Mouse (Mus musculus): ENCODE data around the gene Myo3b.

Gene Myo3b

GRCm38 (mm10) chr2:70292776-70293175 lies 253.8 kb downstream of the Myo3b start:
- no peak for DNase-seq

GRCm38 (mm10) chr2:70302905-70303304 lies 264.0 kb downstream of the Myo3b start:
- no peak for DNase-seq

DNA sequence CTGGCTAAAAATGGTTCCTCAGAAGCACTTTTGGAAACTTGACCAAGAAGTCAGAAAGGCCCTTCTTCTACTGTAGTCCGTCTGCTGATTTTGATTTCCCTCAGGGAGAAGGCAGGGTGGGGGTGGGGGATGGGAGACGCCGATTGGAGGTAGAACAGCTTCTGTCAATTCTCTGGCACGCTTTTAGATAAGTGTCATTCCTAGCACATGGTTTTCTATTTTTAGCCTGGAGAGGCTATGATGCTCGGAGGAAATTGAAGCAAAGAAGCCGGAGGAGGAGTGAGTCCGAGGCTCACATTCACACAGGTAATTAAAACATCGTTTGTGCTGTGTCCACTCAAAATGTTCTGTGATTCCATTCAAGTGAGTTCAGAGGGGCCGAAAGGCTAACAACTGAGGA lies 276.2 kb downstream of the Myo3b start:
- DNase-seq = no peak

DNA sequence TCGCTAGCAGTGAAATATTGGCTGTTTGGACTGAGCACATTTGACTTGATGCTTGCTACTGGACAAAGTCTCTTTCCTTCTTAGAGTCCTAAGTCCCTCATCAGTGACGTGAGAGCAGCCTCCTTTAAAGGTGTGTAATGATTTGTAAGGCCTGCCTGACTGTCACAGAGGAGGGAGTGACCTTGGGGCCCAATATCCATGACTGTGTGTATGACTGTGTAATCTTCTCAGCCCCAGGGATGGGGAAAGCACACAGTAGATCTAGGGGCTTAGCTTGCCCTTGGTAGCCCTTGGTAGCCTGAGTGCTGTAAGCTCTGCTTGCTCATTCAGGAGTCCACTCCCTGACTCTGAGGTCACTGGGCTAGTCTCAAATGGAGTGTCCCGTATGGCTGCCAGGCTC lies 276.8 kb downstream of the Myo3b start:
- DNase-seq = no peak

- no peak for DNase-seq
Measured at GRCm38 (mm10) chr2:70317850-70318249, 278.9 kb downstream of the Myo3b start.

GRCm38 (mm10) chr2:70318861-70319555 lies 280.1 kb downstream of the Myo3b start:
- no peak for DNase-seq

GRCm38 (mm10) chr2:70322767-70323166 lies 283.8 kb downstream of the Myo3b start:
- no peak for DNase-seq

DNA sequence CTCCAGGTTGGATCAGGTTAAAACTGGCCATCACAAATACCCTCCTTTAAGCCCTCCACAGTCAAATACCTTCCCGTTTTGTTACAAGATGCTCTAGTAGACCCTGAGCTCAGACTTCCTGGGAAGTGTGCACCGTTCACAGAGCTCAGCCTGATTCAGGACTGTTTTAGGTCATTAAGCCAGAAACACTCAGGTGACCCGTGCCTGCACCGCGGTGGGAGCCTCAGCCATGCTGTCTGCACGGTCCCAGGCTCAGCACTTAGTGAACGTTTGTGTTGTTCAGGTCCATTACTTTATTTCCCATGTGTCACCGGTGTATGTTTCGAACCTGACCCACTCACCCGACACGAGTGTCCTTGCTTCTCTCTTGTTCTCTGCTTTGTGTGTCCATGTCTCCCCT lies 288.7 kb downstream of the Myo3b start:
- no peak for DNase-seq

DNA sequence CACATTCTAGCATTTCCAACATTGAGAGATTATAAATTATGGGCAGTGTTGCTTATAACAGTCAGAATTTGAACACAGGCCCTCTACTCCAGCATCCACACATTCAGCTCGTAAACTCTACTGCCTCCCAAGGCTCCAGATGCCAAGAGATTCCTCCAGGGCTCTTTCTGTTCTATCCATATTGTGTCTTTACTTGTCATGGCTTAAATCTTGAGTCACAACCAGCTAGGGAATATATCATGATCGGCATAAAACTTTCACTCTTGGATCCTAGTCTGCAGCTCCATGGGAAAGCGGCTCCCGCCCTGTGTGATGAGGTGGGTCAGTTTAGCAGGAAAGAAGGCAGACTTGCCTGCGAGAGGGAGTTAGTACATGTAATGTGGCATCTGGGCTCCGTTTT lies 294.0 kb downstream of the Myo3b start:
- DNase-seq = no peak

GRCm38 (mm10) chr2:70333553-70333952 lies 294.6 kb downstream of the Myo3b start:
- no peak for DNase-seq

DNA sequence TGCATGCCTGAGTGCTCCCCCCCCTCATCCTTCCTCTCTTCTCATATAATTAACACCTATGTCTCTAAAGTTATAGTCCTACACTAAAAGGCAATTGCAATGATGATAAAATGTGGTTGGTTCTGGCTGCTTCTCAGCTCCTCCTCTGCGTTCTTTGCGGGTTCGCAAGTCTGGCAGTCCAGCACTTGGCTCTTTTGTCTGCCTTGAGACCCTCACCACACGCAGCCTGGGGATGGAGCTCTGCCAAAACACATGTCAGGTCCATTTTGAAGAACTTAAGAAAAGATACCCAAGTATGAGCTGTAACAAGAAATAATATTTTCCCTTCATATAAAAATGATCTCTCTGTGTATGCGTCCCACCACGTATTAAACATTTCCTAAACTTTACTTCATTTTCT lies 297.6 kb downstream of the Myo3b start:
- no peak for DNase-seq

- no peak for DNase-seq
Measured at GRCm38 (mm10) chr2:70337208-70337611, 298.3 kb downstream of the Myo3b start.

- DNase-seq = no peak
Measured at GRCm38 (mm10) chr2:70337869-70338268, 298.9 kb downstream of the Myo3b start.

DNA sequence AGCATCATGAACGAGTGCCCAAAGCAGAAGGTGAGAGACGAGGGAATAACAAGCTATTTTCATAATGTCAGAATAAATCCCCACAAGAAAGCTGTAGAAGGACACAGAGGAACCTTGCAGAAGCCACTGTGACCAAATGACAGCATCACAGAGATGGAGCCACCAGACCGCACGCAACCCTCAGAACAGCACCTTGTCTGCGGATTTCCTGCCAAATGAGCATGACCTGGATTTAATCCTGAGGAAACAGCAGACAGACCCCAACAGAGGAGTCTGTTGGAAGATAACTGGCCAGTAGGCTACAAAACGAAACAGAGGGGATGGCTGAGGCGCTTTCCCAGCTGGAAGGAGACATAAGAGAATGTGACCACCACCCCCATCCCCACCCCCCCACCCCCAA lies 300.1 kb downstream of the Myo3b start:
- DNase-seq = no peak

DNA sequence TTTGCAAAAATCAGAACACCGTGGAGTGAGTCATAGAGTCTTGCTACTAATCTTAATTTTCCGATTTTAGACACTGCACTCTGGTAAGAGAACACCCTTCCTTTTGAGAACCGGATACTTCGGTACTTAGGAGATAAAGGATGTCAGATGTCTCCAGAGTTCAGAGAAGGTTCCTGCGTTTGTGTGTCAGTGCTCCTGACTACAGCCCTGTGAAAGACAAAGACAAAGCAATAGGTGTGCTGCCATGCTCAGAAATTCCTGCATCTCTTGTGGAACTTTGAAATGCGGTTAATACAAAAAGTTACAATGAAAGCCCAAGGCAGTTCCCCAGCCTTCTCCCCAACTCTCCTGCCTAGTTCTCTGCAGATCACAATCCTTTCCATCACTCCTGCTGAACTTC lies 300.6 kb downstream of the Myo3b start:
- DNase-seq = no peak

DNA sequence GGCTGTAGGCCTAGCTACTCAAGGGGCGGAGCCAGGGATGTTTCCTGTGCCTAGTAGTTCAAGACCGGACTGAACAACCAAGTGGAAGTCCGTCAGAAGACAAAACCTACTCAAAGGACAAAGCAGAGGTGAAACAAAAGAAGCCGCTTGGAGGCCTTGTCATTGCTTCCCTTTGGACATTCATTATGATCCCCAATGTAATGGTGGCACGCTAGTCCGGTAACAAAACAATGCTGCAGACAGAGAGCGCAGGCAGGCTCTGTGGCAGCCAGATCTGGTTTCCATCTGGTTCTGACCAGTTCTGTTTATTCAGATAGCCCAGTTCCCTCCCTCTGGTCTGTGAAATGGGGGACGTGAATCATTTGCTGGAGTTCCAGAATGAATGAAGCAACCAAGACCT lies 301.3 kb downstream of the Myo3b start:
- DNase-seq = no peak

GRCm38 (mm10) chr2:70345126-70345525 lies 306.2 kb downstream of the Myo3b start:
- no peak for DNase-seq

DNA sequence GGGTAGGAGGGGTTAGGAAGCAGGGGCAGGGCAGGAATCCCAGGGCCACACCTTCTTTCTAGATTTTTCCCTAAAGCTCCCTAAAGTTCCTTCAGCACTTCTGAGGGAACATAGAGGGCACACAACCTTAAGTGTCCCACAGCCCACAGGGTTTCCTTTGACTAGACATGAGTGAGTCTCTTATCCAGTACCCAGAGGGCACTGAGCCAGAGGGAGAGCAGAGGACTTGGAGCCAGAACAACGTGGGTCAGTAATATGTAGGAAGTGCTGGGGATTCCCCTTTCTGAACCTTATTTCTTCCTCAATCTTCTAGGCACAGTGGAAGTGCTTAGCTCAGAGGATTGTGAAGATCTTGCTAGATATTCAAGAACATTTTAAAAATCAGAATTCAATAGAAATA lies 308.6 kb downstream of the Myo3b start:
- DNase-seq = no peak

- DNase-seq = no peak
Measured at GRCm38 (mm10) chr2:70348793-70349553, 310.0 kb downstream of the Myo3b start.

GRCm38 (mm10) chr2:70352435-70353165 lies 313.7 kb downstream of the Myo3b start:
- no peak for DNase-seq

- no peak for DNase-seq
Measured at GRCm38 (mm10) chr2:70354056-70354455, 315.1 kb downstream of the Myo3b start.

DNA sequence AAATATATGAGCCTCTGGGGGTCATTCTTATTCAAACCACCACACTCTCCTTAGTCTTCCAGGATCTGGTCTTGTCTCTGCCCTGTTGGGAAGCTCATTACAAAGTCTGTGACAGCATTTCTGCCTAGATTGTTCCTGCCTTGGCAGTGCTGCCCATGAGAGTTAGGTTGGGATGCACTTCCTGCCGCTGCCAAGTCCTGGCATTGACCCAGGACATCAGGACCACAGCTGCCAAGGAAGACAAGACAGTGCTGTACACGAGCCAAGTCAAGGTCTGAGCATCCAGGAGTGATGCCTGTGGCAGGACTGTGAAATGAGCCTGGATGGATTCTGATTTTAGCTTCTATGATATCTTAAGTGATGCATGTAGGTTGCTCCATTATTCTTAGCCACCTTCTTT lies 316.1 kb downstream of the Myo3b start:
- no peak for DNase-seq

GRCm38 (mm10) chr2:70369421-70369820 lies 330.5 kb downstream of the Myo3b start:
- DNase-seq = no peak

GRCm38 (mm10) chr2:70379341-70379740 lies 340.4 kb downstream of the Myo3b start:
- DNase-seq = no peak
